Mouse (Mus musculus): ENCODE results near the gene G3bp2.

DNA sequence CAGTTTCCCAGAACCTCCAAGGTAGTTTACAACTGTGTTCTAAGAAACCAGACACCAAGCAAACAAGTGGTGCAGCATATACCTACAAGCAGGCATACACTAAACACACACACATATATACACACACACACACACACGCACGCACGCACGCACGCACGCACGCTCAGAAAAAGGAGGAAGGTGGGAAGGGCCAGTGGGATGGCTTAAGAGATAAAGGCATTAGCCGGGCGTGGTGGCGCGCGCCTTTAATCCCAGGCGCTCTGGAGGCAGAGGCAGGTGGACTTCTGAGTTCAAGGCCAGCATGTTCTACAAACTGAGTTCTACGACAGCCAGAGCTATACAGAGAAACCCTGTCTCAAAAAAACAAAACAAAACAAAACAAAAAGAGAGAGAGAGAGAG, 9.5 kb downstream of the G3bp2 start:
- TF ChIP-seq CTCF (IDR thresholded peaks at IDR 0.05) (no peak), POLR2A (IDR thresholded peaks at IDR 0.05; ENCODE audit: insufficient read depth, low read depth, low read length) (no peak)

Data from heart, adult 2 months (tissue).